Mouse (Mus musculus) CD4-positive helper T cell, adult 2 months (primary cell): ENCODE measurements around the gene Lgalsl.
A peak's percentile ranks its signal among the peaks of the same experiment; 100 is the strongest.

Experiments
- DNase-seq: peaks from one replicate; pipeline ENCODE4 v3.0.0-alpha.2; 2012; ENCODE audit warnings: low read depth, missing footprints, low spot score

The Lgalsl gene

GRCm38 (mm10) chr11:20830686-20831505 is at the start of gene Lgalsl:
Lgalsl (minus strand) TSS chr11:20831056.
- DNase-seq: peak; percentile 55

DNA sequence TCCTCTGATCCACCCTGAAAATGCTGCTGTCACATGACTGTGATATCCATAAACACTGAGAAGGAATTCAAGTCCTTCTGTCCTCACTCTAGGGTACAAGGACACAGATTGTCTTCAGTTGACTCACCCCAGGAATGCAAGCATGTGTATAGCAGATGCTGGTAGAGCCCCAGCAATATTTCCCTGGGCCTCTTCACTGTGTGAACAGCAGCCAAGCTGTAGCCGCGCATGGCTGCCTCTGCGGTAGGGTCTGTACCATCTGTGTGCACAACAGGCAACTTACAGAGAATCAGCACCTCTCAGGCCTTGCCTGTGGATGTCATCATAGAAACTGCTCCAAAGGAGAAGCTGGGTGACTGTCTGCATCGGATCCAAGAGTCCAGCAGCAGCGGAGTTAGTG is 47.8 kb upstream of the Lgalsl start:
- no peak for DNase-seq

DNA sequence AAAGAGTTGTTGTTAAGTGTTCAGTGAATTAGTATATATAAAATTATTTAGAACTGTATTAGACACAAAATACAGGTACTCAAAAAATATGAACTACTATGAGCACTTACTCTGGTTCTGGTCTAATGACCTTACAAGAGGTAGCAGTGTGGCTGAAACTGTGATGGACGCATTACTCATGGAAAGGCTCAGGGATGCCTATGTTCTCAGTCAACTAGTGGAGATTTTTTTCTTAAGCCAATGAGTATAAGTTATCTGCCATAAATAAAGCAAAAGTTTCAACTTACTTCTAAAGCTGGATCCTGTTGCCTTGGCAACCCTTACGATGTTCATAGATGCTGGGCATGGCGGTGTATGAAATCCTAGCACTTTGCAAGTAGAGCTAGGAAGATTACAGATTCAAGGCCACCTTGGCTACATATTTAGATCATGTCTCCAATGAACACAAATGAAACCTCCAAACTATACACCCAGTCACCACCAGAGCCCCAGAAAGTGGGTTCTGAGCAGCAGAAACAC is 46.8 kb upstream of the Lgalsl start:
- no peak for DNase-seq

GRCm38 (mm10) chr11:20873386-20873785 is 42.5 kb upstream of the Lgalsl start:
- DNase-seq: no peak

DNA sequence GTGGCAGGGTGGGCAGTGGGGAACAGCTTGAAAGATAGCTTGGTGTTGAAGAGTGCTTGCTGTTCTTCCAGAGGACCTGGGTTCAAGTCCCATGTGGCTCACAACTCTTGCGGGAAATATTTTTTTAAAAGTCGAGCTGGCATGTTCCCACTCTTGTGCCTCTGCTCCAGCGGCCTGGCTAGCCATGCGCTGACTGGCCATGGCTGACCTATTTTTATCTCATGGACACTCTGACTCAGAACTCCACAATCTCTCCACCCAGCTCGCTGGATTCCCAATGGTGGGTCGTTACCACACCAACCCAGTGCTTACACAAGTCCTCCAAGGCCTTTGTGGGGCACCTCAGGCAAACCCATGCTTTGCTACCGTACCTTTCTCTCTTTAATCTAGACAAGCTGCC is 42.1 kb upstream of the Lgalsl start:
- no peak for DNase-seq

DNA sequence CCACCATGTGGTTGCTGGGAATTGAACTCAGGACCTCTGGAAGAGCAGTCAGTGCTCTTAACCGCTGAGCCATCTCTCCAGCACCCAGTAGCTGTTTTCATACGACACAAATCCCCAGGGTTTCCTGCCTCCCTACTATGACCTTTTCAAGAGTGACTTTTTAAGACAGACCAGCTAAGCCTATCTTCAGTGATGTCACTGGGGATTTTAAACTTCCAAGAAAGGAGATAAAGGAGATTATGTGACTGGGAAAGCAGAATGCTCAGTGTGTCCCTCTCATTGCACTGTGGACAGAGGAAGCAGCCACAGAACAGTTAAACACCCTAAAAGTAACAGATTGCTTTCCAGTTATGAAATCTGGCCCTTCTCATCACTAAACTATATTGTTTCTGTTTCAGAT is 41.6 kb upstream of the Lgalsl start:
- no peak for DNase-seq

GRCm38 (mm10) chr11:20869927-20870326 is 39.1 kb upstream of the Lgalsl start:
- no peak for DNase-seq

DNA sequence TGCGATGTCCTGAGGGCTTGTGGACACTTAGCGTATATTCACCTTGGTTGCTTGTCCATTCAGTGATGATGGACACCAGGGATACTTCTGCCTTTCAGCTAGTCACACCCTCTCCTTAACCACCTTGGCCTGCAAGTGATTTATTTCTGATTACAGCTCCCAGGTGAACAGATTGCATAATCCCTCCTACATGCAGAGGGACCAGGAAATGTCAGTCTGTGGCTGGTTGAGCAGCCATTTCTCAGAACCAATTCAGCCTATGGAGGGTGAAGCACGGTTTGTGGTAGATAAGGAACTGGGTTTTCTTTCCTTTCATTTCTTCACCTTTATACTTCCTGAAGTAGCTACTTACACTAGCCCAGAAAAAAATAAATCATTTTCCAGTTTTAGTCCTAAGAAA is 34.6 kb upstream of the Lgalsl start:
- no peak for DNase-seq

DNA sequence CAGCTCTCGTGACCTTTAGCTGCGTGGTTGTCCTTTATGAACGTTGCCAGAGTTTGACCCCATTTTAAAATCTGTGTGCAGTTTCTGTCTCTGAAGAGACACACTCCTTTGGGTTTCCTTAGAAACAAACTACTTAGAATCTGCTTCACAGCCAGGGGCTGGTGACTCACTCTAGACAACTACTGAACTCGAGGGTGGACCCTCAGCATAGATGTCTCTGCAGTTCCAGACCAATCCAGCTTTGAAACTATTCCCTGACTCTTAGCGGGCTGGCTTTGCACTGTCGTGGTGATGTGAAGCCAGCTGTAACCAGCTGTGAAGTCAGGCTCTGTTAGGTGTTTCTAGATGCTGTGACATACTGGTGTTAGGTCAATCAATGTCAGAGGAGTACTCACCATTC is 33.8 kb upstream of the Lgalsl start:
- no peak for DNase-seq

DNA sequence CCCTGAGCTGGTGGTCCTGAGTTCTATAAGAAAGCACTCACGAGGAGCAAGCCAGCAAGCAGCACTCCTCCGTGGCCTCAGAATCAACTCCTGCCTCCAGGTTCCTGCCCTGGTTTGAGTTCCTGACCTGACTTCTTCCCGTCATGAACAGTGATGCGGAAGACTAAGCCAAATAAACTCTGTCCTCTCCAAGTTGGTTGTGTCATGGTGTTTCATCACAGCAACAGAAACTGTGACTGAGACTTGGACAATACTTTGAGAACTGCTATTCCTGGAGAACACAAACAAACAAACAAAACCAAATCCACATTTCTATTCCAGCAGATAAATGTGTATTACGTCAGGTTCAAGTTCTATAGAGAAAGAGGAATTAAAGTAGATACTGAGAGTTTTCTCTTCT is 31.2 kb upstream of the Lgalsl start:
- DNase-seq: no peak

DNA sequence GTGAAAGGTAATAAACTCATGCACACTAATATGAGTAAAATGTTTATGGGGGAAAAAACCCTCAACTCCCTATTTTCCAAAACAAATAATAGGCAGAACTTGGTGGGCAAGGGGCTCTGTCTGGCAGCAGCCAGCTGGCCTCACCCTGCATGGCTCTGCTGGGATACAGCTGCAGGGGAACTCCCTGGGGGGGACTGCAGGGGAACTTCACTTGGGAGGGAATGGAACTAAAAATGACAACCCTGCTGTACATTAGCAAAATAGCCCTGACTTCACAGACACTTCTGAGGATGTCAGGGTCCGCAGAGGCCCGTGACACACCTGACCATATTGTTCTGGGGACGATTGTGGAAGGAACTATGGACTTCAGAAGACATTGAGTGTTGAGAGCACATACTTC is 29.5 kb upstream of the Lgalsl start:
- DNase-seq: no peak

GRCm38 (mm10) chr11:20859858-20860257 is 29.0 kb upstream of the Lgalsl start:
- no peak for DNase-seq

DNA sequence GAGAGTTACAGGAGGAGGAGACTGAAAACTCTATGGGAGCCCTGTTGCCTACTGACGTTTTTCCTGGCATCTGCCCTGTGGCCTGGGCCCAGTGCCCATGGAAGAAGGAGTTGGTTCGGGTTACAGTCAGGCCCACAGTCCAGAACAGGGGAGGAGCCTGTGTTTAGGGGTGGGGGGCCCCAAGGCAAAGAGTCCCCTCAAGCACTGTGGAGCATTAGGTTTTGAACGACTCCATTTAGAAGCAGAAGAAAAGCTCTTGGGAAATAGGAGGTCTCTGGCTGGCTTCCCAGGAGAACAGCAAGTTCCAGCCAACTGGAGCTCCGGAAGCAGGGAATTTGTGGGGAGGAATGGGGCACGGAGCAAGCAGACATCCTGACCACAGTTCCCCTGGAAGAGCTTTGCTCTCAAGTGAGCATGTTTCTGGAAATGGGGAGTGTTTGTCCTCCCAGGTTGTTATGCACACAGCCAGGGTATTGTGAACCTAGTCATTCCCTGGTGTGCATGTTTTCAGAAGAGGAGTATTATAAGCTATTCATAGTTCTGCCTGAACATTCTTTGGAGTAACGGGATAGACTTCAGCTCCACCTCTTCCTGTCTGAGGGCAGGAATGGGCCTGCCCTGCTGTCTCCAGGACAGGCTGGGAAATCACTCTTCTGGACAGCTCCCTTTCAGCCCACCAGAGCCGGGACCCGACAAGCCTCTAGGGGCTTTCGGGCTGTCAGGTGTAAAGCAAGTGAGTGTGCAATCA is 28.2 kb upstream of the Lgalsl start:
- DNase-seq: no peak

DNA sequence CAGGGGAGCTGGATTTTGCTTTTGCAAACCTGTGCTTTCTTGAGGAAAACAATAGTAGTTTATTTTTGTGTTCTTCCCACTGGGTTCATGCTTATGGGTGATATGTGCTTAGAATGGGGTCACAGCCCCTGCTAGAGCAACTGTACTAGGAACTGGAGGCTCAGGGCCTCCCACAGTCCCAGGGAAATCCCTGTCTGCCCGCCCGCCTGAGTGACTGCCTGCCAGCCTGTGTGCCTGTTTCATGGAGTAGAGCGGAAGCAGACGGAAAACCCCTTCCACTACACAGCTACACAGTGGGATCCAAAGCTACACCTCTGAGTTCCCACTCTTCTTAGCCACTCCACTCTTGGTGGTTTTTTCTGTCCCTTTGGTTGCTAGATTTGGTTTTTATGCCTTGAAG is 27.1 kb upstream of the Lgalsl start:
- no peak for DNase-seq

GRCm38 (mm10) chr11:20854032-20854741 is 23.3 kb upstream of the Lgalsl start:
- no peak for DNase-seq

DNA sequence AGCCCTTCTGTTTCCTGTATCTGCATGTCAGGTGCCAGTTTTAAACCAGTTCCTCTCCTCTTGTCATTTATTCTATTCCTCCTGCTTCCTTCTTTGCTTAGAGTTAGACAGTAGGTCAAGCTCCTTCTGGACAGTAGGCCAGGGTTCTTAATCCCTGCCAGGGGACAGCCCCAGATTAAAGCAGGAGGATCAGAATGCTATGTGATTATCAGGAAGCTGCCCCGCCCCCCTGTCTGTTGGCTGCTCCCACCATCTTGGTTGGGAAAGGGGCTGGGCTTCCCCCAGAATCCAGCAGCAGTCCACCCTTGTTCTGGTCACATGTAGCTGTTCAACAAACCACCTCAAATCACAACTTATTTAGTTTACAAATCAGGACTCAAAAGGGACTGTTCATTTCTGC is 19.3 kb upstream of the Lgalsl start:
- DNase-seq: no peak

DNA sequence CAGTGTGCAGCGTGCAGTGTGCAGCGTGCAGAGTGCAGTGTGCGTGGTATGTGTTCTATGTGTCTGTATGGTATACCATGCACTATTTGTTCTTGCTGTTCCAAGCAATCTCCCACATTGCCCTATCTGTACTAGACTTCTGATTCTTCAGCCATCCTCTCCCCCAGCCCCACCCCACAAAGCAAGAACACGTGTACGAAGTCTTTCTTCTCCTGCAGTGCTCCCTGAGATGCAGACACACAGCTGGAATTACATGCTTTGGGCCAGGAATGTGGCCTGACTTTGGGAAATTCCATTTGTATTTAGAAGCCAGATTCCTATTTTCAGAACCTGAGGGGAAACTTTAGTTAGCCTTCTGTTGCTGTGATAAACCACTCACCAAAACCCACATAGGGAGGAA is 18.5 kb upstream of the Lgalsl start:
- no peak for DNase-seq

DNA sequence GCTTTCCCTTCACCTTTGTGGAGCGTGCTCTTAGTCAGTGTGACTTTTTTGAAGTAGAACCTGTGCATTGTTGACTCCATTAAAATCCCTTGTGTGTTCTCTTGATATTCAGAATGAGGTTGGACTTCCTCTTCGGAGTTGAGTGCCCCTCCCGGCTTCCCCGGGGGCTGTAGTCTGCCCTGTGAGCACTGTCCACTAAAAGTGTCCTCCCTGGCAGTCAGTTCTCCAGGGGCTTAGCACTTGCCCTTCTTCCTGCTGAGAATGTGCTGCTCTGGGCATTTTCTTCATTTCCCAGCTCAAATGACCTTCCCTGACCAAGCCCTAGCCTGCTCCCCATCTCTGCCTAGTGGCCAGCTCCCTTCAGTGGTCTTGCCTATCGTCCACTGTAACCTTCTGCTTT is 6.5 kb upstream of the Lgalsl start:
- no peak for DNase-seq

GRCm38 (mm10) chr11:20831600-20832137 is 813 bp upstream of the Lgalsl start:
- no peak for DNase-seq

DNA sequence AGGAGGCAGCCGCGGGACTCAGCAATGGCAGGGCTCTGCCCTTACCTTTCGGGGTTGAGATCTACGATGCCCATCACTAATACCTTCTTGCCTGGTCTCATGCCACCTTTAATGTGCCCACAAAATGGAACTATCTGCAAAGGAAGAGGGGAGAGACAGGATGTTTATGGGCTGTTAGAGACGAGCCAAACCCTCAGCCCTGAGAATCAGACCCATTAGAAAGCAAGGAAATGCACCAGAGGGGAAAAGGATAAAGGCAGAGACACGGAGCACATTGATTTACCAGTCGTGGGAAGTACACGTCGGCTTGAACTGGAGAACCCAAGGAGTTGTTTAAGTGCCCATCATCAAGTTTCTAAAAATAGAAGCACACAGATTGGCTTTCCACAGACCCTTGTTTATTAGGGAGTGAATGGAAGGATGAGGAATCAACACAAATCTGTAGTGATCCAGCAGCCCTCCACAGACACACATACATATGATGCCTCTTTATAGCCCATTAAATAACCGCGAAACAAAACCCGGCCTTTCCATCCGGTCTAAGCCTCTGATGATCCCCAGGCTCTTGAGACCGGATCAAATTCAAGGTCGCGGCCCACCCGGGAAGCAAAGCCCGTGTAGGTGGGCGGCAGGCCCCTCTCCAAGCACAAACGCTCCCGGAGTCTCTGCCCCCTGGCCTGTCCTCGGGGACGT is 717 bp downstream of the Lgalsl start:
- no peak for DNase-seq

- DNase-seq: no peak
Measured at GRCm38 (mm10) chr11:20829056-20829686, 1.7 kb downstream of the Lgalsl start.
